Mouse (Mus musculus): ENCODE data around the gene Iqcf6. TPM values are rescaled to one million over a fixed set of nuclear protein-coding genes. Genes with fewer than 3 reads are reported as not detected.
"Not testable (repeated sequence)": the region's sequence is repeated elsewhere in the genome, so short reads cannot be mapped to it uniquely, and the experiment has no call there.

Gene Iqcf6
- total RNA-seq (2021), result not detected

DNA sequence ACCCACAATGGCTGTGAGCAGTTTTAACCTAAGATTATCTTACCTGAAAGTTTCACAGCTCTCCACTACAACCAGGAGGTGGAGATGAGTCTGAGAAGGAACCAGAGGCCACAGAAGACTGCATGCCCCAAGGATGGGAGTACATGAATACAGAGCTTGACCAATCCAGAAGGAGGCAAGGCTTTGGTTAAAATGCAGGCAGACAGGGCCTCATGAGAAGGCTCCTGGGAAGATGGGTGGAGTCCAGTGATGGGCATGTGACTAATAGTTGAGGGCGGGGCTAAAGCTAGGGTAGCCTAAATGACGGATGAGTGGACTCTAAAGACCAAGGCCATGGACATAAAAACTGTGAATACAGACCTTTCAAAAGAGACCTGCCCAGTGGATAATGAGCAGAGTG lies at the start of gene Iqcf6:
Gene Iqcf6 (plus strand): TSS at position 301 of the 400 bp plus-strand sequence.
- intact Hi-C loops (cut with DNase I), result no loop called here
- no peak for DNase-seq (ENCODE audit: low spot score in 2 of 2)

DNA sequence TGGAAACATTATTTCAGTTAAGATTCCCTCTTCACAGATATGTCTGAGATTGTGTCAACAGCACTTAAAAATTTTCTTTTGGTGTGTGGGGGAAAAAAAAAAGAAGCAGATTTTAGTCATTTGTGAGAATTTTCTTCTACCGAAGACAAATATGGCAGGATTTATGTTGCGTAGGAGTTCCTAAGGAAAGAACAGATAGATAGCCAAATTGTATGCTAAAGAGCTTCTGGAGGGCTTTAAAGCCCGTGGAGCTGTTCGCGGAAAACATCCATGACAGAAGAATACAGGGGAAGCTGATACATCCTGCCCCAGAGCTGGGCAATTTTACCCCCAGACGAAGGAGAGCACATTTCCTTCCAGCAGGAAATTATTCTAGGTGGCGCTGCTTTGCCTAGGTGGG lies 46.4 kb upstream of the Iqcf6 start:
- DNase-seq (ENCODE audit: low spot score in 2 of 2), result peak in 1 of 2 experiments; percentile 32
- intact Hi-C loops (cut with DNase I), result no loop called here

DNA sequence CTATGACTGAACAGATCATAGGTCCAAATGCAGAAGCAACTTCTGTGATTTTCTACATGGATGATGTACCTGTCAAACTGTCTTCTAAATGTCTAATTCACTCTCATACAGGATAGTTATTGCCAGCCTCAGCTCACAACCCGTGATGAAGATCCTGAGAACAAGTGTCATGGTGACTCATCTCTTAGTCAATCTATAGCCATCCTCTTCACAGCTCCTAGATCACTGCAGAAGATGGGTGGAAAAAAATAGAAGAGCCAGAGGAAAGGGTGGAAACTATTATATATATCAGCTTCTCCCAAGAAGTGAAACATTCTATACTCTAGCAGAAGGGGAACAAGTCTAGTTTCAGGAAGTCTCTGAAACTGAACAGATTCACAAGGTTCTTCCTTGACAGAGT lies 43.8 kb upstream of the Iqcf6 start:
- intact Hi-C loops (cut with DNase I), result no loop called here

DNA sequence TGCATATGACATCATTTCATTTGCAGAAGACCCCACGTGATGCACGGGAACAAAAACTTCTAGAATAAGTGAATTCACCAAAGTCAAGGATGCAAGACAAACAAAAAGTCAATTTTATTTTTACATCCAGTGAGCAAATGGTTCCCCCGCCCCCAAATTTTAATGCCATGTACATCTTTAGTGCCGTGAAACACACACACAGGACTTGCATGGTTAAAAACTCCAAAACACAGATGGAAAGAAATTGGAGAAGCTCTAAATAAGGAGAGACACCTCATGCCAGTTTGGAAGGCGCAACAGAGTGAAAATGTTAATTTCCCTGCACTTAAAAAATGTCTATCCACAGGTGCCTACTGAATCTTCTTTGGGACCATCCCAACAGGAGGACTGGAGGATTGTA lies 34.2 kb upstream of the Iqcf6 start:
- intact Hi-C loops (cut with DNase I), result no loop called here
- DNase-seq (ENCODE audit: low spot score in 2 of 2), result no peak

More for the DNA sequence above, 43.8 kb upstream of the Iqcf6 start:
- no peak for DNase-seq (ENCODE audit: low spot score in 2 of 2)

DNA sequence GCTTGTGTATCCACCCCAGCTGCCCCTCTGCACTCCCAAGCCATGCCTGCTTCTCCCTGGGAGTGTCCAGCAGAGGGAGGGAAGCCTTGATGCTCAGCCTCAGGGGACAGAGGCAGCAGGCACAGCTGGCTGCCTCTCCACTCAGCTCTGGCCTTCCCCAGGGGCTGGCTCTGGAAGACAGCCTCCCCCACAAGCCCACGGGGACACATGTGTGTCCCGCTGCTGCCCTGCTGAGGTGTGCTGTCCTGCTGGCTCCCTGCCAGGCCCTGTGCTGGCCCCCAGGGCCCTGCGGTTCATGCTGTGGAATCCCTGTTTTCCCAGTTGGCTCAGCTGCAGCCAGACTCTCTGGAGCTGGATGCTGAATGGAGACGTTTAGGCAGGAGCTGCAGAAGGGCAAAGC lies 31.0 kb upstream of the Iqcf6 start:
- intact Hi-C loops (cut with DNase I), result loop anchor here (5.0 kb wide), 1 partner anchor 63 kb away; no protein-coding TSS in a partner anchor
- DNase-seq (ENCODE audit: low spot score in 2 of 2), result not testable (repeated sequence)

DNA sequence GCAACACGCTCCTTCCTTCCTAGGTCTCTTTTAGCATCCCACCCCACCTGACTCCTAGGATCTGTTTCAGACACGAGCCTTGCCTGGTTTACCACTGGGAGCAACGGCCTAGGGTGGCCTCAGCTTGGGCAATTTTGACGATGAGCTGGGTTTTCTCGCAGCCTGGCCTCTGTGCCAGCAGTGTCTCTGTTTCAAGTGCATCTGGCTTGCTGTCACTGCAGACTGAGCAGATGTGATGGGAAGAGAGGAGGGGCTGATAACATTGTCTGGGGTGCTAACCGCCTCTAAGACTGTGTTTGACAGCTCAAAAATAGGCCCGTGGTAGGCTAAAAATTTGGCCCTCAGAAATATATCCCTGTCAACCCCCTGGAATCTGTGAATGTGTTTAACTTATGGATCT lies 30.5 kb upstream of the Iqcf6 start:
- intact Hi-C loops (cut with DNase I), result loop anchor here (5.0 kb wide), 1 partner anchor 64 kb away; no protein-coding TSS in a partner anchor
- DNase-seq (ENCODE audit: low spot score in 2 of 2), result peak in 1 of 2 experiments; percentile 67

DNA sequence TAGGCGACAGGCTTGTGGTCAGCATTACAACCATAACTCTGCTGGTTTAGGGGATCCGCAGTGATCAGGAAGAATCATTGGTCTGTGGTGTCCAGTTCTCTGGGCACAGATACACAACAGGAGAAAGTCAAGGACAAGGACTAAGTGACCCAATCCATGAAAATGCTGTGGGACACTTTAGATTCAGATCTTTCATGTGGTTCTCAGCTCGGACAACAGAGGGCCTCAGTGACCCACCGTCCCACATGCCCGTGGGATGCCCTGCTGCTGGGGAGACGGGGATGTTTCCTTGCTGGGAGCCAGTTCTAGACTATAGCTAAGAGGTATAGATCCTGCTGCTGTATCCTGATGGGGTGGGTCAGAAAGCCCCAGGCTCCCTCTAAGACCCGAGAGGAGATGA lies 27.9 kb upstream of the Iqcf6 start:
- no peak for DNase-seq (ENCODE audit: low spot score in 2 of 2)
- intact Hi-C loops (cut with DNase I), result loop anchor here (5.0 kb wide), 1 partner anchor 66 kb away; no protein-coding TSS in a partner anchor

DNA sequence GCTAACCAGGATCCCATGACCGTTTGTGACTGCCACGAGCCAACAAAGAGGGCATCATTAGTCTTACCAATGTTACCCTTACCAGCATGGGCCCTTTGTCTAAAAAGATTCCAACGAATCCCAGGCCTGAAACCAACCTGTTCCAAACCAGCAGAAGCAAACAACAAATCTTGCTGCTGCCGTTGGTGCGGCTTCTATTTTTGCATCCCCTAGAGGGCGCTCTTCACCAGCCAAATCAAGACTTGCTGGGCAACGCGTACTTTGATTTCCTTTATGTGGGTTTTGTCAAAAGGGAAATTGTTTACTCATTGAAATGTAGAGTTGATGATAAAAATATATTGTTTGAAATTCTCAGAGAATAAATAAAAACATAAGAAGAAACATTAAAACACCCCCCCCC lies 25.8 kb upstream of the Iqcf6 start:
- intact Hi-C loops (cut with DNase I), result loop anchor here (2.0 kb wide), 1 partner anchor 42 kb away; no protein-coding TSS in a partner anchor
- peak; percentile 50 to 62 for DNase-seq (ENCODE audit: low spot score in 2 of 2)

DNA sequence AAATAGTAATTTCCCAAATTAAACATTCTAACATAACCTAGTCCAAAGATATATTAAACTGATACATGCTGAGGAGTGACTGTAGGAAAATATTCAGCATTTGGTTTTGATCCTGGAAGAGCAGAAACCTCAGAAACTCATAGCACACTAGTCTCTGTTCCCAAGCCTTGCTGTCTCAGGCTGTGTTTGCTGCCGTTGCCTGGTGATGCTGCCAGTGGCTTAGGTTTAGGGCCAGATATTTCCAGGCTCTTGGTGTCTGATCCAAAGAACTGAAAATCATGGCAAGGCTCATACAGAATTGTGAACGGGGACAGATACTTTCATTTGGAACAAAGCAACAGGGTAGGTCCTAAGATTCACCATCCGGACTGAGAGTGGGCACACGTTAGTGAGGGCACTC lies 15.7 kb upstream of the Iqcf6 start:
- no peak for DNase-seq (ENCODE audit: low spot score in 2 of 2)
- intact Hi-C loops (cut with DNase I), result no loop called here

DNA sequence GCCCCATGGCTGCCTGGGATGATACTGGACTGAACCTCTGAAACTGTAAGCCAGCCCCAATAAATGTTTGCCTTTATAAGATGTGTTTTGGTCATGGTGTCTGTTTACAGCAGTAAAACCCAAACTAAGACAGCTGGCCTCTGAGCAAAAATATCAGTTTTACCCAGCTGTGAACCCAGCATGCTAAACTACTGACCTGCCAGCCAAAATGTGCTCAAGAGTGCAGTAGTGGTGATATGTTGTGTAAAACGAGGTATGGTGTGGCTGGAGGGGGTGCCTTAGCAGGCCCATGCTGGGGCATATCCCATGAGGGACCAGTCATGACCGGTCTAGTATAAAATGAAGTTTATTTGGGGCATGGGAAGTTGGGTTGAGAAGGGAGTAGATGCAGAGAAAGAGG lies 12.4 kb upstream of the Iqcf6 start:
- no peak for DNase-seq (ENCODE audit: low spot score in 2 of 2)
- intact Hi-C loops (cut with DNase I), result no loop called here

DNA sequence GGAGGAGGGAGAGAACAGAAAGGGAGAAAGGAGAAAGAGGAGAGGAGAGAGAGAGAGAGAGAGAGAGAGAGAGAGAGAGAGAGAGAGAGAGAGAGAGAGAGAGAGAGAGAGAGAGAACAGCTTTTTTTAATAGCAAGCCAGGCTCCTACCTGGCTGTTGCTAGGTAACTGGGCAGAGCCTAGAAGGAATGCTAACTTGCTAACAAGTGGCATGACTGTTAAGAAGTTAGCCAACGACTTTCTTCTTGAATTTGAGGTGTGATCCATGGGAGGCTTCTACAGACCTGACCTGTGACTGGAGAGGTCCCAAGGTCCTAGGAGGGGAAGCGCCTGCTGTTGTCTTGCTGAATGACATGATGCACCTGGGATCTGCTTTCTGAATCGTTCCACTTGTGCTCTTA lies 11.8 kb upstream of the Iqcf6 start:
- no peak for DNase-seq (ENCODE audit: low spot score in 2 of 2)
- intact Hi-C loops (cut with DNase I), result no loop called here

DNA sequence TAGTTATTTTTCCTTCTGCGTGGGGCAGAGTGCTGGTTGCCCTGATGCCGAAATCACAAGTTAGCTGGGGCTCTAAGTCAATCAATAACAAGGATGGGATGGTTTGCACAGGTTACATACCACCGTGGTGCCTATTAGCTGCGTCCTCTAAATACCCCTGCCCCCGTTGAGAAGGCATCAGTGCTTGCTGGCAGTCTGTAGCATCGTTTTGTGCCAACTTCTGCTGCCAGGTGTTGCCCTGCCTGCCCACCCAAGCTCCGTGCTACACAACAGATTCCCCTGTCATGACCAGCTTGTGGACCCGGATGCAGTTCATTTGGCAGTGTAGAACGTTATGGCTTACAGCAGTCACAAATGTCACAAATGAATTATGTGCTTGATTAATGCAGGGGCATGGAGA lies 10.1 kb upstream of the Iqcf6 start:
- DNase-seq (ENCODE audit: low spot score in 2 of 2), result no peak
- intact Hi-C loops (cut with DNase I), result no loop called here

DNA sequence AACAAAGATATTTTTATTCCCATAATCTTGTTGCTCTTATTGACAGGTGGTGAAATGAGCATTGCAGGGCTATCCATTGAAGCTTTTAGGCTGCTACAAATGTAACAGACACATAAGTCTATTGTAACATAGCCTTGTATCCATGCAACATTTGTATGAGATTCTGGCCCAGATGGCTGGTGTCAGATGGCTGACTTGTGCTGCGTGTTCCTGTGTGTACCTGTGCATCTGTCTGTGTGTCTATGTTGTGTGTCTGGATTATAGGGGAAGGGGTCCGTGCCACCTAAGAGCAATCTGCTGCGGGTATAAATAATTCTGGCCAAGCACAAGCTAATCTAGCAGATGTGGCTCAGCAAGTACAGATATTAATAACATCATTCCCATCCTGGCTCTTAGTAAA lies 8.9 kb upstream of the Iqcf6 start:
- intact Hi-C loops (cut with DNase I), result no loop called here
- no peak for DNase-seq (ENCODE audit: low spot score in 2 of 2)

DNA sequence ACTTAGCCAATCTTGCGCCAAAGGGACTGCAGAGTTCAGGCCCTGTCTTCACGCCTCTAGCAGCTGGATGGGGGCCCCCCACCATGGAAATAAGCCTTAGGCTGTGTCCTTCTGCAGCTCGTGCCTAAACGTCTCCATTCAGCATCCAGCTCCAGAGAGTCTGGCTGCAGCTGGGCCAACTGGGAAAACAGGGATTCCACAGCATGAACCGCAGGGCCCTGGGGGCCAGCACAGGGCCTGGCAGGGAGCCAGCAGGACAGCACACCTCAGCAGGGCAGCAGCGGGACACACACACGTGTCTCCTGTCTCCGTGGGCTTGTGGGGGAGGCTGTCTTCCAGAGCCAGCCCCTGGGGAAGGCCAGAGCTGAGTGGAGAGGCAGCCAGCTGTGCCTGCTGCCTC lies 1.4 kb downstream of the Iqcf6 start:
- intact Hi-C loops (cut with DNase I); DNase-seq (ENCODE audit: low spot score in 2 of 2): not testable (repeated sequence)

DNA sequence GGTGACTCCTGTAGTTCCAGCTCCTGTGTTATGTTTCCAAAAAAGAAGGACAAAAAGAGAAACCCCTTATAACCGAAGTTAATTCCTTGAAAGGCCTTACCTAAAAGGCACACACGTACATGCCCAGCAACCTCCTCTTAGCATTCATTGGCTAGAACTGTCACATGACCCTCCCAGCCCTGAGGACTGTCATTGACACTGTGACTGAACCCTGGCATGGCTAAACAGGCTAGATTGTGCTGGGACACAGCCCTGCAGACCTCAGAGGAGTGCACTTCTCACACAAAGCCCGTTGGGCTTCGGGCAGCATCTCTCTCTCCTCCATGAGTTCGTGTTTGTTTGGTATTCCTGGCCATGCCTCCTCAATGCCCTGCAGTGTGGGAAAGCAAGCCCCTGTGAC lies 5.8 kb downstream of the Iqcf6 start:
- intact Hi-C loops (cut with DNase I), result no loop called here
- DNase-seq (ENCODE audit: low spot score in 2 of 2), result no peak

DNA sequence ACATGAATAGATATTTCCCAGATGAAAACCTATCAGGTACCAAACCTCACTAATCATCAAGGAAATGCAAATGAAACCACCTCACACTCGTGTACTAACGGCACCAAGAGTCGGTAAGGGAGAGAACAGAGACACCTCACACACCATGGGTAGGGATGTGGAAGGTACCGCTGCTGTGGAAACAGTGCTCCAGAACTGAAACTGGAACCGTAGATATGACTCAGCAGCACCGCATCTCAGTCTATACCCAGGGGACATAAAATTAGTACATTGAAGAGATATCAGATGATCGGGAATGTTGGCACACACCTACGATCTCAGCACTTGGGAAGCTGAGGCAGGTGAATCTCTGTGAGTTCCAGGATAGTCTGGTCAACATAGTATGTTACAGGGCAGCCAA lies 11.8 kb downstream of the Iqcf6 start:
- intact Hi-C loops (cut with DNase I), result no loop called here
- no peak for DNase-seq (ENCODE audit: low spot score in 2 of 2)

DNA sequence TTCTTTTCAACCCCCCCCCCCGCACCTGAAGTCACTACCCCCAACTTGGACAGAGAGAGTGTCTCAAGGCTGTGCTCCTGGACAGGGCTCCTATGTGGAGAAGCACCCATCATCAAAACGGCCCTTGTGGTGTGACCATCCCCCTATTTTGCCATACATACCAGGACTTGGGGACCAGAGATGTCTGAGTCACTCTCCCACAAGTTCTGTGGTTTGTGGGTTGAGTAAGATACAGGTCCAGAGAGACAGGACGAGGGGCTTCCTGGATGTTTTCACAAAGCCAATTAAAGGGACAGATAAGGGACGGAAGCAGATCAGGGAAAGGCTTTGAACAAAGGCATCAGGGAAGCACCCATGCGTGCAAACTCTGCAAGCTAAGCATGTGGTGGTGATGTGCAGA lies 15.0 kb downstream of the Iqcf6 start:
- DNase-seq (ENCODE audit: low spot score in 2 of 2), result no peak
- intact Hi-C loops (cut with DNase I), result loop anchor here (5.0 kb wide), 1 partner anchor 109 kb away; no protein-coding TSS in a partner anchor

DNA sequence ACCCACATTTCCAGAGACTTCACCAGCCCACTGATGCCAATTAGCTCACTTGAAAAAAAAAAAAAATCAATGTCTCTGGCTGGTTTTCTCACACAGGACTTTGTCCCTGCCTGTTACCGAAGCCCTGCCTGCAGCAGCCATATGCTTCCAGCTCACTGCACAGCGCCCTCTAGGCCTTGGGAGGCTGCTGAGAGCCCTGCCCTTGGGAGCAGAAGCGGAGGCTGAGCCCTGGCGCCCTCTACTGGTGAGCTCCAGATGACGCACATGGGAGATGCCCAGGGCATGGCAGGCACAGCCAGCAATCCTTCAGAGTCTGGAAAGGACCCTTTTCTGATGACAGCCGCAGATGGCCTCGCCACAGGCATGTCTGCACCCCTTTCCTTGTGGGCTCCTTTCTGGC lies 16.7 kb downstream of the Iqcf6 start:
- DNase-seq (ENCODE audit: low spot score in 2 of 2), result peak; percentile 75
- intact Hi-C loops (cut with DNase I), result loop anchor here (2.0 to 5.0 kb wide), 2 partner anchors 42 to 111 kb away; no protein-coding TSS in a partner anchor

DNA sequence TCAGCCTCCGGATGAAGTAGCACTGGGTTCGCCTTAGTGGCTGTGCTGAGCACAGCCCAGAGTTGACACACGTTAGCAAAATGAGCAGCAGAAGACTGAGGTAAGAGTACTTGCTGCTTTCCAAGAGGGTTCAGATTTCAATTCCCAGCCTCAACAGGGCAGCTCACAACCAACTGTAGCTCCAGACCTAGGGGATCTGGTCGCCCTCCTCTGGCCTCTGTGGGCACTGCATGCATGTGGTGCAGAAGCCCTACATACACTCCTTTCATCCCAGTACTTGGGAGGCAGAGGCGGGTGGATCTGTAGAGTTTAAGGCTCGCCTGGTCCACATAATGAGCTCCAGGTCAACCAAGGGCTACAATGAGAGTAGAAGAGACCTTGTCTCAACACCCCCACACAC lies 17.4 kb downstream of the Iqcf6 start:
- intact Hi-C loops (cut with DNase I), result loop anchor here (2.0 to 5.0 kb wide), 2 partner anchors 43 to 111 kb away; no protein-coding TSS in a partner anchor
- no peak for DNase-seq (ENCODE audit: low spot score in 2 of 2)

DNA sequence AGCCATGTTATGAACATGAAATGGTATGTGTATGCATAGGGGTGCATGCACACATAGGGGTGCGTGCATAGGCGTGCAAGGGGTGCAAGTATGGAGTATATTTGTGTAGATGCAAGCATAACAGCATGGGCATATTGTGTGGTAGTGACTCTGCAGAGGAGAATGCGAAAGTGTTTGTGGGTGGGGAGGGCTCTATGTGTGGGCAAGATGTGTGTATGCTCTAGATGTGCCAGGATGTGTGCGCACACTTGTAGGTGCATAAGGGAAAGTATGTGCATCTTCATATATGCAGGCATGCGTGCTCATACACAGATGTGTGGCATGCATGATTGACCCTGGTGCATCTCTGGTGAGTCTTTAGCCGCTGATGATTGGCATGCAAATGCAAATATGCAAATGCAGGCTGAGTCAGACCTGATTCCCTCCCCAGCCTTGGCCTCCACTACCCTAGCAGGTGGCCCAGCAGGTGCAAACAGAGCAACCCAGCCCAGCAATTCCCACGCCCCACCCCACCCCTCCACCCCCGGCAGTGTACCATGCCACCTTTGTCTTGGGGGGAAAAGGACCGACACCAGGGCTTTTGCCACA lies 19.4 kb downstream of the Iqcf6 start:
- no peak for DNase-seq (ENCODE audit: low spot score in 2 of 2)
- intact Hi-C loops (cut with DNase I), result no loop called here

DNA sequence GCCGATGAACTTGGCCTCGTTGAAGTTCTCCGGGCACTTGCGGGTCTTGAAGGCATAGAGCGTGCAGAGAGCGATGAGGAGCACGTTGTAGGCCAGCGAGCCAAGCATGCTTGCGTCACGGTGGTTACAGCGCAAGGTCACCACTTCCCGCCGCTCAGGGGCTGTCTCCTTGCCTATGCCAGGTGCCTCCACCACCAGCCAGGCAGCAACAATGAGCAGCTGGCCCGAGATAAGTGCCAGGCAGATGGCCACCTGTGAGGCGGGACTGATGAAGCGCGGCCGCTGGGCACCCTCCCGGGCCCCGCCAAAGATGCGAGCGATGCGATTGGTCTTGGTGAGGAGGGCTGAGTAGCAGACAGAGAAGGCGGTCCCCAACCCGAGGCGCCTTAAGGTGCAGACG lies 20.8 kb downstream of the Iqcf6 start:
- no peak for DNase-seq (ENCODE audit: low spot score in 2 of 2)
- intact Hi-C loops (cut with DNase I), result no loop called here

DNA sequence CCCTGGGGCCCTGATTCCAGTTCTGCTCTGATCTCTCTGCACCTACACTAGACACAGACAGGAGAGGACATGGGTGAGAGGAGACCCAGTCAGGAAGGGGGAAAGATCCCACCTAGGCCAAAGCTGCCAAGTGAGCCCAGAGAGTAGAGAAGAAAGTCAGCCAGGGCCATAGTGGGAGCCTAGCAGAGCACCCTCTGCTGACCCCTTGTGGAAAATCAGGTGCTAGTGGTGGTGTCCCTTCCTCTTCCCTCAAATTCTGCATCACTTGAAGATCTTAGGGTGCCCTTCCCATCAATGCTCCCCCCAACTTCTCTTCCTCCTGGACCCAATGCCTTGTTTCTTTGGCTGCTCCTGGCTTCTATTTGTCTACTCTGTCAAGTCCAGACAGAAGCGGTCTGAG lies 26.3 kb downstream of the Iqcf6 start:
- DNase-seq (ENCODE audit: low spot score in 2 of 2), result no peak
- intact Hi-C loops (cut with DNase I), result no loop called here

Measured in left cerebral cortex, postnatal 36 days (tissue).